Mouse (Mus musculus) limb, embryonic 15.5 days (tissue): ENCODE results near the gene Hoxc8. TPM values are rescaled to one million over a fixed set of nuclear protein-coding genes. Genes with fewer than 3 reads are reported as not detected.

Experiments
- ATAC-seq: fragments of 200-750 bp; cut with Nextera tagmentation; 2 replicates; pipeline ENCODE4 v1.8.0; 2017; ENCODE audit warnings: low read depth, moderate TSS enrichment; ENCODE audit not compliant: insufficient number of reproducible peaks, low FRiP score, low TSS enrichment
- H3K27ac ChIP-seq: fragments of 300-500 bp; sonication (generic); 2 replicates; pipeline ENCODE4 v1.5.1; 2015; ENCODE audit warnings: moderate library complexity, mild to moderate bottlenecking, inconsistent platforms
- H3K27me3 ChIP-seq: fragments of 300-500 bp; sonication (generic); 2 replicates; pipeline ENCODE4 v1.6.1; 2015; ENCODE audit warnings: inconsistent platforms
- H3K36me3 ChIP-seq: fragments of 300-500 bp; sonication (generic); 2 replicates; pipeline ENCODE4 v1.6.1; 2015; ENCODE audit warnings: inconsistent platforms
- H3K4me1 ChIP-seq: fragments of 300-500 bp; sonication (generic); 2 replicates; pipeline ENCODE4 v1.6.1; 2015; ENCODE audit warnings: inconsistent platforms
- H3K4me2 ChIP-seq: fragments of 300-500 bp; sonication (generic); 2 replicates; pipeline ENCODE4 v1.6.1; 2015; ENCODE audit warnings: mild to moderate bottlenecking, inconsistent platforms
- H3K4me3 ChIP-seq: fragments of 300-500 bp; sonication (generic); 2 replicates; pipeline ENCODE4 v1.5.1; 2015; ENCODE audit warnings: mild to moderate bottlenecking, inconsistent platforms
- H3K9ac ChIP-seq: fragments of 300-500 bp; sonication (generic); 2 replicates; pipeline ENCODE4 v1.6.1; 2015; ENCODE audit warnings: inconsistent platforms
- H3K9me3 ChIP-seq: fragments of 300-500 bp; sonication (generic); 2 replicates; pipeline ENCODE4 v1.6.1; 2016; ENCODE audit warnings: inconsistent platforms
- WGBS: fragments of 180-500 bp; shearing (Covaris S2); methylation state at CpG from one replicate; pipeline ENCODE4 v1.1.7; 2015; 5-methylcytosine and 5-hydroxymethylcytosine counted together
- polyA plus RNA-seq: library from polyadenylated mRNA; unstranded; fragments of >200 nt; fragmentation: Nextera tagmentation; extraction: Ambion mirVana; gene quantifications from 2 replicates; pipeline ENCODE4 v1.2.1, GENCODE M21; 2015

Hoxc8 gene
- polyA plus RNA-seq, 1 experiment from 2014 or later = 3.0 TPM

GRCm38 (mm10) chr15:102977423-102977974 is 12.9 kb upstream of the Hoxc8 start:
- Histone ChIP-seq H3K4me1 (peaks cover 42% of the 10 kb centered on the region), H3K9ac (peak overlapping the region; percentile 14; the same call in 1 of the 2 replicates), H3K36me3 (no peaks in the 10 kb centered on the region), H3K4me3 (peak overlapping the region; percentile 28), H3K4me2 (peak overlapping the region; percentile 39), H3K9me3 (no peaks in the 10 kb centered on the region), H3K27me3 (peaks cover 97% of the 10 kb centered on the region), H3K27ac (peak overlapping the region; percentile 29; the same call in 1 of the 2 replicates)
- WGBS = 8% methylated on average over 15 of the region's 16 CpGs
- ATAC-seq = no peak

GRCm38 (mm10) chr15:102978615-102979515 is 11.5 kb upstream of the Hoxc8 start:
- H3K36me3 ChIP-seq = no peaks in the 10 kb centered on the region
- no peak overlapping the region for H3K4me2 ChIP-seq
- no peak overlapping the region for H3K9ac ChIP-seq
- H3K9me3 ChIP-seq = no peaks in the 10 kb centered on the region
- no peak overlapping the region for H3K4me3 ChIP-seq
- WGBS = 15% methylated on average over 13 of the region's 13 CpGs
- no peak overlapping the region for H3K27ac ChIP-seq
- peaks cover 95% of the 10 kb centered on the region for H3K27me3 ChIP-seq
- peaks cover 41% of the 10 kb centered on the region for H3K4me1 ChIP-seq
- ATAC-seq = no peak

DNA sequence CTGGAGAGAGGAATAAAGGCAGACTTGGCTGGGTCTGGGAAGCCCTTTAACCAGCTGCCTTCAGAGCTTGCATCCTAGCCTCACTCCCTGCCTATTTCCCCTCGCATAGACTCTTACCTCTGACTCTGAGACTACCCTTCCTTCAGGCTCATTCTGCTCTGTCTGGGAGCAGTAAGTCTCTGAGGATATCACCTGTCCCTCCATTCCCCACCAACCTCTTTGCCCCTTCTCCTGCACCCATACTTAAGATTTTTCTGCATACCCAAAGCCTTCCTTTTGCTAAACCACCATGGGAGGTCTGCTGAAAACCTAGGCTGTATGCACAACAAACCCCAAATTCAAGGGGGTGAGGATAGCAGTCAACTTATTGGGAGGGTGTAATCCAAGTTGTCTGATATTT is 10.5 kb upstream of the Hoxc8 start:
- Histone ChIP-seq H3K9ac (no peak overlapping the region), H3K36me3 (no peaks in the 10 kb centered on the region), H3K4me3 (no peak overlapping the region), H3K4me1 (peaks cover 41% of the 10 kb centered on the region), H3K4me2 (0 out of 2 replicates have a peak overlapping the region, but pooled peaks have one; percentile 69), H3K27me3 (peaks cover 93% of the 10 kb centered on the region), H3K9me3 (no peaks in the 10 kb centered on the region), H3K27ac (no peak overlapping the region)
- ATAC-seq = no peak
- WGBS = 8% methylated on average over 1 of the region's 1 CpGs

GRCm38 (mm10) chr15:102980352-102980751 is 10.1 kb upstream of the Hoxc8 start:
- Histone ChIP-seq H3K27ac (no peak overlapping the region), H3K9ac (no peak overlapping the region), H3K27me3 (peaks cover 93% of the 10 kb centered on the region), H3K4me2 (peak overlapping the region; percentile 69; the same call in 1 of the 2 replicates), H3K9me3 (no peaks in the 10 kb centered on the region), H3K4me1 (peaks cover 41% of the 10 kb centered on the region), H3K36me3 (no peaks in the 10 kb centered on the region), H3K4me3 (peak overlapping the region; percentile 46; the same call in 1 of the 2 replicates)
- ATAC-seq = no peak
- 5% methylated on average over 11 of the region's 11 CpGs for WGBS

- Histone ChIP-seq H3K9ac (no peak overlapping the region), H3K4me1 (peaks cover 36% of the 10 kb centered on the region), H3K27ac (peak overlapping the region; percentile 50; the same call in 1 of the 2 replicates), H3K9me3 (no peaks in the 10 kb centered on the region), H3K4me3 (peak overlapping the region; percentile 46), H3K27me3 (peaks cover 93% of the 10 kb centered on the region), H3K4me2 (peak overlapping the region; percentile 69), H3K36me3 (no peaks in the 10 kb centered on the region)
- no peak for ATAC-seq
- under 1% methylated on average over 14 of the region's 14 CpGs for WGBS
Measured at GRCm38 (mm10) chr15:102980912-102981311, 9.5 kb upstream of the Hoxc8 start.

GRCm38 (mm10) chr15:102981379-102982288 is 8.8 kb upstream of the Hoxc8 start:
- ATAC-seq = no peak
- Histone ChIP-seq H3K4me1 (peaks cover 32% of the 10 kb centered on the region), H3K4me2 (peak overlapping the region; percentile 69), H3K9ac (peak overlapping the region; percentile 37; the same call in 1 of the 2 replicates), H3K36me3 (no peaks in the 10 kb centered on the region), H3K27ac (peak overlapping the region; percentile 47), H3K27me3 (peaks cover 93% of the 10 kb centered on the region), H3K4me3 (peak overlapping the region; percentile 46), H3K9me3 (no peaks in the 10 kb centered on the region)
- WGBS = under 1% methylated on average over 86 of the region's 88 CpGs

DNA sequence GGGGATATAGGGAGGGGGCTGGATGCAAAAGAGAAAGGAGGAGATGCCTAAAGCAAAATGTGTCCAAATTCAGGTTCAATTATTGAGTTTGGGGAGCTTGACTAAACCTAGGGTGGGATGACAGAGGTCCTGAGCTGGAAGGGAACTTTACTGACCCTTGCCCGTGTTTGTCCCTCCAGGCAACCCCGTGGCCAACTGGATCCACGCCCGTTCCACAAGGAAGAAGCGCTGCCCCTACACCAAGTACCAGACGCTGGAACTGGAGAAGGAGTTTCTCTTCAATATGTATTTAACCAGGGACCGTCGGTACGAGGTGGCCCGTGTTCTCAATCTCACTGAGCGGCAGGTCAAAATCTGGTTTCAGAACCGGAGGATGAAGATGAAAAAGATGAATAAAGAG is 6.7 kb upstream of the Hoxc8 start:
- Histone ChIP-seq H3K4me3 (no peak overlapping the region), H3K4me1 (peaks cover 30% of the 10 kb centered on the region), H3K27me3 (peaks cover 93% of the 10 kb centered on the region), H3K27ac (no peak overlapping the region), H3K36me3 (no peaks in the 10 kb centered on the region), H3K4me2 (no peak overlapping the region), H3K9me3 (no peaks in the 10 kb centered on the region), H3K9ac (no peak overlapping the region)
- ATAC-seq = no peak
- WGBS = 19% methylated on average over 12 of the region's 12 CpGs

GRCm38 (mm10) chr15:102984521-102984920 is 5.9 kb upstream of the Hoxc8 start:
- Histone ChIP-seq H3K27me3 (peaks cover 93% of the 10 kb centered on the region), H3K4me1 (peaks cover 30% of the 10 kb centered on the region), H3K9me3 (no peaks in the 10 kb centered on the region), H3K27ac (no peak overlapping the region), H3K4me3 (no peak overlapping the region), H3K36me3 (no peaks in the 10 kb centered on the region), H3K4me2 (no peak overlapping the region), H3K9ac (no peak overlapping the region)
- WGBS = 18% methylated on average over 10 of the region's 10 CpGs
- no peak for ATAC-seq

DNA sequence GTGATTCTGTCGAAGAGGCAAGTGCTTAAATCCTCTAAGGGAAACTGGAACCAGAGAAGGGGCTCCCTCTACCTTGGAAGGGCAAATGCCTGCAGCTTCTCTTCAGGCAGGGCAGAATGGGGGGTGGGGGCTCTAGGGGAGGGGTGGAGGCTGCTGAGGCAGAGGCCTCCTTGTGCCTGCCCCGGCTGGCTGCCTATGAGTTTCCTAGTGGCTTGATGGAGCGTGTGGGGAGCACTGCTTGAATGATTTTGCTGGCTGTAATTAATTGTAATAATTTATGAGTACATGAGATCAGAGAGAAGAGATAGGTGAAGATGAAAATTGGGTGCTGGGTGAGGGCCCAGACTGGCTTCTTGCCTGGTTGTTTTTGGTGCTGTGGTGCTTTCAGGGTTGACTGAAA is 5.5 kb upstream of the Hoxc8 start:
- no peaks in the 10 kb centered on the region for H3K36me3 ChIP-seq
- WGBS = 38% methylated on average over 3 of the region's 3 CpGs
- H3K9ac ChIP-seq = no peak overlapping the region
- ATAC-seq = no peak
- peaks cover 93% of the 10 kb centered on the region for H3K27me3 ChIP-seq
- no peak overlapping the region for H3K4me3 ChIP-seq
- H3K27ac ChIP-seq = no peak overlapping the region
- no peak overlapping the region for H3K4me2 ChIP-seq
- H3K4me1 ChIP-seq = peaks cover 30% of the 10 kb centered on the region
- H3K9me3 ChIP-seq = no peaks in the 10 kb centered on the region

DNA sequence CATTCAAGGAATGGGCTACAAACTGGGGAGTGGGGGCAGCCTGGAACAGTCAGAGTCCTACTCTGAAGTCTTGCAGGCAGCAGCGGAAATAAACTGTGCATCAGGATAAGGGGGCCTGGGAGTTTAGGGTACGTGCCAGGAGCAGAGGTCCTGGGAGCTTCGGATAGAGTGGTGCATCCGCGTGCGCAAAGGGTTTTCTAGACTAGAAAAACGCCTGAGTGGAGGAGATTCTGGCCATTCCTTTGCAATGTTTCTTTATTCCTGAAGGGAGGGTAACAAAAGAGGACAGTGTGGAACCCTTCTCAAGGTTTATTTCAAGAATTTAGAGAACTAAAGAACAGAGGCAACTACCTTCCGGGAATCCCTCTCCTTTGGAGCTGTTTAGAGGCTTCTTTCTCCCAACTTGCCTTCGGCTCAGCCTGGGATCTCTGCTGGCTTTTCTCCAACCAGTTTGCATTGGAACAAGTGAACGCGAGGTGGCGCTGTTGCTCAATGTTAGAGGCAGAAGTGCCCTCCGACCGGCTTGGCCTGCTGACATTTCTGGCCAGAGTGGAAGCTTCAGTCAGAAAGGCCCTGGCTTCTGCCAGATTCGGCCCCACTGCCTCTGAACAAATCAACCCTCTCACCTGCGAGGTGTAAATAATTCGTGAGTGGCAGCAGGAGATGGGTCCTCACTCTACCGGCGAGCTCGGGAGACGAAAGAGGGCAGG is 3.1 kb upstream of the Hoxc8 start:
- peaks cover 91% of the 10 kb centered on the region for H3K27me3 ChIP-seq
- peaks cover 21% of the 10 kb centered on the region for H3K4me1 ChIP-seq
- H3K9me3 ChIP-seq = no peaks in the 10 kb centered on the region
- no peak overlapping the region for H3K9ac ChIP-seq
- 11% methylated on average over 21 of the region's 21 CpGs for WGBS
- H3K4me3 ChIP-seq = no peak overlapping the region
- no peak overlapping the region for H3K27ac ChIP-seq
- no peak for ATAC-seq
- no peak overlapping the region for H3K4me2 ChIP-seq
- no peaks in the 10 kb centered on the region for H3K36me3 ChIP-seq

GRCm38 (mm10) chr15:102988078-102988477 is 2.3 kb upstream of the Hoxc8 start:
- H3K36me3 ChIP-seq = no peaks in the 10 kb centered on the region
- no peak overlapping the region for H3K4me2 ChIP-seq
- no peak overlapping the region for H3K4me3 ChIP-seq
- H3K9ac ChIP-seq = no peak overlapping the region
- H3K27me3 ChIP-seq = peaks cover 92% of the 10 kb centered on the region
- ATAC-seq = no peak
- 49% methylated on average over 5 of the region's 5 CpGs for WGBS
- no peaks in the 10 kb centered on the region for H3K9me3 ChIP-seq
- peaks cover 17% of the 10 kb centered on the region for H3K4me1 ChIP-seq
- no peak overlapping the region for H3K27ac ChIP-seq
